Mouse (Mus musculus): ENCODE results near the gene Ttc22. TPM values are rescaled to one million over a fixed set of nuclear protein-coding genes. Genes with fewer than 3 reads are reported as not detected.

The Ttc22 gene
- polyA plus RNA-seq, 1 experiment from 2014 or later, result 0.10 TPM

- H3K9me3 ChIP-seq (replicated peaks; ENCODE audit: control insufficient read depth, low read length), result no peaks in the 10 kb centered on the region
- no peaks in the 10 kb centered on the region for H3K36me3 ChIP-seq (replicated peaks; ENCODE audit: control insufficient read depth, insufficient read depth, low read depth, low read length)
- no peaks in the 10 kb centered on the region; the same call in 1 of the 2 replicates for H3K4me1 ChIP-seq (ENCODE audit: control insufficient read depth, insufficient read depth, low read length)
- 43% methylated on average over 18 of the region's 18 CpGs for WGBS
- DNase-seq (ENCODE audit: low spot score), result peak; percentile 60
- peak overlapping the region; percentile 29 for H3K4me2 ChIP-seq (ENCODE audit: low read depth, low read length)
- no peak overlapping the region for H3K27ac ChIP-seq (replicated peaks; ENCODE audit: low read depth, low read length)
- no peak overlapping the region; the same call in 1 of the 2 replicates for H3K9ac ChIP-seq (replicated peaks; ENCODE audit: low read length)
- no peak overlapping the region for H3K4me3 ChIP-seq (ENCODE audit: low read depth, low read length)
- no peaks in the 10 kb centered on the region for H3K27me3 ChIP-seq (ENCODE audit: control insufficient read depth, insufficient read depth, low read length)
- ATAC-seq (replicated peaks; ENCODE audit: insufficient number of reproducible peaks, low FRiP score, low TSS enrichment, low read depth), result peak; percentile 87
Measured at GRCm38 (mm10) chr4:106606639-106607554, 15.3 kb upstream of the Ttc22 start.

GRCm38 (mm10) chr4:106607905-106608304 lies 14.3 kb upstream of the Ttc22 start:
- Histone ChIP-seq H3K4me2 (ENCODE audit: low read depth, low read length) (no peak overlapping the region), H3K27me3 (ENCODE audit: control insufficient read depth, insufficient read depth, low read length) (no peaks in the 10 kb centered on the region), H3K27ac (replicated peaks; ENCODE audit: low read depth, low read length) (no peak overlapping the region), H3K4me3 (ENCODE audit: low read depth, low read length) (no peak overlapping the region), H3K9me3 (replicated peaks; ENCODE audit: control insufficient read depth, low read length) (no peaks in the 10 kb centered on the region), H3K36me3 (replicated peaks; ENCODE audit: control insufficient read depth, insufficient read depth, low read depth, low read length) (no peaks in the 10 kb centered on the region), H3K4me1 (ENCODE audit: control insufficient read depth, insufficient read depth, low read length) (no peaks in the 10 kb centered on the region; the same call in 1 of the 2 replicates), H3K9ac (replicated peaks; ENCODE audit: low read length) (no peak overlapping the region)
- 92% methylated on average over 1 of the region's 1 CpGs for WGBS
- DNase-seq (ENCODE audit: low spot score), result no peak
- no peak for ATAC-seq (replicated peaks; ENCODE audit: insufficient number of reproducible peaks, low FRiP score, low TSS enrichment, low read depth)

- no peaks in the 10 kb centered on the region for H3K36me3 ChIP-seq (replicated peaks; ENCODE audit: control insufficient read depth, insufficient read depth, low read depth, low read length)
- ATAC-seq (replicated peaks; ENCODE audit: insufficient number of reproducible peaks, low FRiP score, low TSS enrichment, low read depth) (no peak), DNase-seq (ENCODE audit: low spot score) (no peak)
- no peaks in the 10 kb centered on the region for H3K9me3 ChIP-seq (replicated peaks; ENCODE audit: control insufficient read depth, low read length)
- no peaks in the 10 kb centered on the region for H3K27me3 ChIP-seq (ENCODE audit: control insufficient read depth, insufficient read depth, low read length)
- no peak overlapping the region for H3K4me2 ChIP-seq (ENCODE audit: low read depth, low read length)
- H3K4me1 ChIP-seq (ENCODE audit: control insufficient read depth, insufficient read depth, low read length), result no peaks in the 10 kb centered on the region; the same call in 1 of the 2 replicates
- 70% methylated on average over 8 of the region's 8 CpGs for WGBS
- H3K27ac ChIP-seq (replicated peaks; ENCODE audit: low read depth, low read length), result no peak overlapping the region
- H3K4me3 ChIP-seq (ENCODE audit: low read depth, low read length), result no peak overlapping the region
- H3K9ac ChIP-seq (replicated peaks; ENCODE audit: low read length), result no peak overlapping the region
Measured at GRCm38 (mm10) chr4:106613105-106613504, 9.1 kb upstream of the Ttc22 start.

- H3K27me3 ChIP-seq (ENCODE audit: control insufficient read depth, insufficient read depth, low read length), result no peaks in the 10 kb centered on the region
- H3K4me2 ChIP-seq (ENCODE audit: low read depth, low read length), result no peak overlapping the region
- no peak overlapping the region for H3K27ac ChIP-seq (replicated peaks; ENCODE audit: low read depth, low read length)
- no peak for ATAC-seq (replicated peaks; ENCODE audit: insufficient number of reproducible peaks, low FRiP score, low TSS enrichment, low read depth)
- no peak overlapping the region for H3K9ac ChIP-seq (replicated peaks; ENCODE audit: low read length)
- H3K36me3 ChIP-seq (replicated peaks; ENCODE audit: control insufficient read depth, insufficient read depth, low read depth, low read length), result no peaks in the 10 kb centered on the region
- no peaks in the 10 kb centered on the region for H3K9me3 ChIP-seq (replicated peaks; ENCODE audit: control insufficient read depth, low read length)
- 79% methylated on average over 3 of the region's 3 CpGs for WGBS
- no peak overlapping the region for H3K4me3 ChIP-seq (ENCODE audit: low read depth, low read length)
- no peak for DNase-seq (ENCODE audit: low spot score)
- no peaks in the 10 kb centered on the region; the same call in 1 of the 2 replicates for H3K4me1 ChIP-seq (ENCODE audit: control insufficient read depth, insufficient read depth, low read length)
Measured at GRCm38 (mm10) chr4:106613560-106613959, 8.7 kb upstream of the Ttc22 start.

- peak; percentile 83 for DNase-seq (ENCODE audit: low spot score)
- Histone ChIP-seq H3K27me3 (ENCODE audit: control insufficient read depth, insufficient read depth, low read length) (no peaks in the 10 kb centered on the region), H3K4me2 (ENCODE audit: low read depth, low read length) (no peak overlapping the region), H3K9ac (replicated peaks; ENCODE audit: low read length) (no peak overlapping the region), H3K4me3 (ENCODE audit: low read depth, low read length) (no peak overlapping the region), H3K36me3 (replicated peaks; ENCODE audit: control insufficient read depth, insufficient read depth, low read depth, low read length) (no peaks in the 10 kb centered on the region), H3K9me3 (replicated peaks; ENCODE audit: control insufficient read depth, low read length) (no peaks in the 10 kb centered on the region), H3K27ac (replicated peaks; ENCODE audit: low read depth, low read length) (no peak overlapping the region), H3K4me1 (ENCODE audit: control insufficient read depth, insufficient read depth, low read length) (no peaks in the 10 kb centered on the region; the same call in 1 of the 2 replicates)
- ATAC-seq (replicated peaks; ENCODE audit: insufficient number of reproducible peaks, low FRiP score, low TSS enrichment, low read depth), result peak; percentile 68; the same call in 1 of the 2 replicates
- 39% methylated on average over 7 of the region's 7 CpGs for WGBS
Measured at GRCm38 (mm10) chr4:106614180-106614797, 7.9 kb upstream of the Ttc22 start.

- no peak overlapping the region for H3K4me3 ChIP-seq (ENCODE audit: low read depth, low read length)
- no peak for ATAC-seq (replicated peaks; ENCODE audit: insufficient number of reproducible peaks, low FRiP score, low TSS enrichment, low read depth)
- no peak overlapping the region for H3K4me2 ChIP-seq (ENCODE audit: low read depth, low read length)
- no peaks in the 10 kb centered on the region; the same call in 1 of the 2 replicates for H3K4me1 ChIP-seq (ENCODE audit: control insufficient read depth, insufficient read depth, low read length)
- no peaks in the 10 kb centered on the region for H3K27me3 ChIP-seq (ENCODE audit: control insufficient read depth, insufficient read depth, low read length)
- H3K9ac ChIP-seq (replicated peaks; ENCODE audit: low read length), result no peak overlapping the region
- DNase-seq (ENCODE audit: low spot score), result no peak
- no peak overlapping the region for H3K27ac ChIP-seq (replicated peaks; ENCODE audit: low read depth, low read length)
- 82% methylated on average over 9 of the region's 9 CpGs for WGBS
- H3K36me3 ChIP-seq (replicated peaks; ENCODE audit: control insufficient read depth, insufficient read depth, low read depth, low read length), result no peaks in the 10 kb centered on the region
- H3K9me3 ChIP-seq (replicated peaks; ENCODE audit: control insufficient read depth, low read length), result no peaks in the 10 kb centered on the region
Measured at GRCm38 (mm10) chr4:106614881-106615280, 7.4 kb upstream of the Ttc22 start.

GRCm38 (mm10) chr4:106615637-106616036 lies 6.6 kb upstream of the Ttc22 start:
- WGBS, result 74% methylated on average over 12 of the region's 12 CpGs
- Histone ChIP-seq H3K4me2 (ENCODE audit: low read depth, low read length) (no peak overlapping the region), H3K9me3 (replicated peaks; ENCODE audit: control insufficient read depth, low read length) (no peaks in the 10 kb centered on the region), H3K4me1 (ENCODE audit: control insufficient read depth, insufficient read depth, low read length) (no peaks in the 10 kb centered on the region; the same call in 1 of the 2 replicates), H3K4me3 (ENCODE audit: low read depth, low read length) (no peak overlapping the region), H3K36me3 (replicated peaks; ENCODE audit: control insufficient read depth, insufficient read depth, low read depth, low read length) (no peaks in the 10 kb centered on the region), H3K27ac (replicated peaks; ENCODE audit: low read depth, low read length) (no peak overlapping the region), H3K27me3 (ENCODE audit: control insufficient read depth, insufficient read depth, low read length) (no peaks in the 10 kb centered on the region), H3K9ac (replicated peaks; ENCODE audit: low read length) (no peak overlapping the region)
- DNase-seq (ENCODE audit: low spot score) (no peak), ATAC-seq (replicated peaks; ENCODE audit: insufficient number of reproducible peaks, low FRiP score, low TSS enrichment, low read depth) (no peak)

GRCm38 (mm10) chr4:106617056-106617455 lies 5.2 kb upstream of the Ttc22 start, which contains the start of gene Lexm:
TSS of gene Lexm (minus strand) at chr4:106617241.
- DNase-seq (ENCODE audit: low spot score), result peak; percentile 52
- Histone ChIP-seq H3K27ac (replicated peaks; ENCODE audit: low read depth, low read length) (no peak within 1 kb of the TSS), H3K36me3 (replicated peaks; ENCODE audit: control insufficient read depth, insufficient read depth, low read depth, low read length) (no peaks in the 10 kb centered on the region), H3K4me3 (ENCODE audit: low read depth, low read length) (no peak within 1 kb of the TSS), H3K4me2 (ENCODE audit: low read depth, low read length) (peak within 1 kb of the TSS; percentile 27), H3K9me3 (replicated peaks; ENCODE audit: control insufficient read depth, low read length) (no peaks in the 10 kb centered on the region), H3K9ac (replicated peaks; ENCODE audit: low read length) (no peak within 1 kb of the TSS), H3K4me1 (ENCODE audit: control insufficient read depth, insufficient read depth, low read length) (no peaks in the 10 kb centered on the region; the same call in 1 of the 2 replicates), H3K27me3 (ENCODE audit: control insufficient read depth, insufficient read depth, low read length) (peaks cover 2% of the 10 kb centered on the region)
- ATAC-seq (replicated peaks; ENCODE audit: insufficient number of reproducible peaks, low FRiP score, low TSS enrichment, low read depth), result no peak
- WGBS, result 2% methylated on average over 18 of the region's 19 CpGs

Data from embryonic facial prominence, embryonic 11.5 days (tissue).